Mouse (Mus musculus): ENCODE results near the gene Capn1. TPM values are rescaled to one million over a fixed set of nuclear protein-coding genes. Genes with fewer than 3 reads are reported as not detected.

Capn1 gene
- polyA plus RNA-seq, 1 experiment from 2014 or later, result 3.9 TPM

DNA sequence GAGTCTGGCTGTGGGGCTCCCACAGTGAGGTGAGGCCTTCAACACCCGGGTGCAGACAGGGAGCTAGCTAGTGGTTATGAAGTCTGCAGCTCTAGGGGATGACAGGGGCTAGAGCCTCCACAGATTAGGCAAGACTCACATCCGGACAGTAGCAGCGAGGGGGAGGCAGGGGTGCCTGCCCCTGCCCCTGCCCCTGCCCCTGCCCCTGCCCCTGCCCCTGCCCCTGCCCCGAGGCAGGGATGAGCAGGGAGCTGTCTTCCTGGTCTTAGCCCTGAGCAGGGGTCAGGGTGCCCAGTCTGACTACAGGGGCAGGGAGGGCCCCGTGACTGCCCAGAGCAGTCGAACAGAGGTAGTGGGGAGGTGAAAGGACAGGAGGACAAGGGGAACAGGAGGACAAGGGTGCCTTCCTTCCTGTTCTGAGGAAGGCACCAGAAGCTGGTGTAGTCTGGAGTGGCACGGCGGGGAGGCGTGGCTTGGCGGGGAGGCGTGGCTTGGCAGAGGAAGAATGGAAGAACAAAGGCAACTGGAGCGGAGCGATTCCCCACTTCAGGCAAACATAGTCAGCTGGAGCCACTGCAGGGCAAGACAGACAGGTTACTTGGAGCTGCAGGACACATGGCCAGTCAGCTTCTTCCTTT, 26.8 kb downstream of the Capn1 start:
- WGBS, result 9% methylated on average over 13 of the region's 13 CpGs
- Histone ChIP-seq H3K27me3 (ENCODE audit: control insufficient read depth, insufficient read depth, low read length) (no peaks in the 10 kb centered on the region), H3K27ac (ENCODE audit: low read depth, low read length) (no peak overlapping the region), H3K9me3 (ENCODE audit: control insufficient read depth, low read length) (no peaks in the 10 kb centered on the region), H3K4me3 (ENCODE audit: low read depth, low read length) (no peak overlapping the region), H3K36me3 (ENCODE audit: control insufficient read depth, insufficient read depth, low read length) (no peaks in the 10 kb centered on the region), H3K9ac (ENCODE audit: low read length) (peak overlapping the region; percentile 62), H3K4me1 (ENCODE audit: control insufficient read depth, insufficient read depth, low read length) (peaks cover 5% of the 10 kb centered on the region), H3K4me2 (peak overlapping the region; percentile 30)
- peak; percentile 97 for DNase-seq (ENCODE audit: low spot score, missing footprints)
- peak; percentile 79 for ATAC-seq (ENCODE audit: low FRiP score)

DNA sequence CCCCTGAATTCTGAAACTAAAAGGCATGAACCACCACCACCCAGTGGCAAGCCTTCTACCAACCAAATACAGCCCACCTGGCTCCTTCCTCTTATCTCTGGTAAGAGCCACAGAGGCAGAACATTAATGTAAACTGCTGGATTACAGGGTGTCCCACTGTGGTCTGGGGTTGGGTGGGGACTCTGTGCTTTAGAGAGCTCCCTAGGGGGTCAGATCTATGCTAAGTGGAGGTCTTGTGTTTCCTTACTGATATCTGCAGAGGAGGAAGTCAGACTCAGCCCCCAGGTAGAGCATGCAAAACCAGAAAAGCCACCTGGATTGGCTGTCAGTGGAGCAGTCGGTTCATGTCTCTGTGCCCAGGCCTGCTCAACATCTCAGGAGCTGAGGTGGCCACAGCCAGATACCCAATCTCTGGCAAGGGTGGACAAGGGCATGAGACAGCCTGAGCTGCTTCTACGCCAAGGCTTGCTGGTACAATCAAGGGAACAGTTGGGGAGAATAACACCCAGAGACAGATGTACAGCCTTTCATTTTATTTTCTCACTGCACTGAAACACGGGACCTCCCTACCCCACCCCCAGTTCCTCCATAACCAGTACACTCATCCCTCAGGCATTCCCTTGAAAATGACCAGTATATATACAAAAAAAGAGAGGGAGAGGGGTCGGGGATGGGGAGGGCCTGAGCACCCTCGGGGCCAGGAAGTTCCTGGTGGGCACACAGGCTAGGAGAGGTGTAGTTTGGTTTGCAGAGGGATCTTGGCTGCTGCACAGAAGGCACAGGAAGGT, 27.5 kb downstream of the Capn1 start:
- ATAC-seq (ENCODE audit: low FRiP score) (no peak), DNase-seq (ENCODE audit: low spot score, missing footprints) (no peak)
- H3K27ac ChIP-seq (ENCODE audit: low read depth, low read length), result no peak overlapping the region
- no peaks in the 10 kb centered on the region for H3K36me3 ChIP-seq (ENCODE audit: control insufficient read depth, insufficient read depth, low read length)
- H3K9me3 ChIP-seq (ENCODE audit: control insufficient read depth, low read length), result no peaks in the 10 kb centered on the region
- peak overlapping the region; percentile 62 for H3K9ac ChIP-seq (ENCODE audit: low read length)
- peaks cover 5% of the 10 kb centered on the region for H3K4me1 ChIP-seq (ENCODE audit: control insufficient read depth, insufficient read depth, low read length)
- no peak overlapping the region for H3K4me2 ChIP-seq
- WGBS, result 70% methylated on average over 5 of the region's 5 CpGs
- H3K27me3 ChIP-seq (ENCODE audit: control insufficient read depth, insufficient read depth, low read length), result no peaks in the 10 kb centered on the region
- no peak overlapping the region for H3K4me3 ChIP-seq (ENCODE audit: low read depth, low read length)

DNA sequence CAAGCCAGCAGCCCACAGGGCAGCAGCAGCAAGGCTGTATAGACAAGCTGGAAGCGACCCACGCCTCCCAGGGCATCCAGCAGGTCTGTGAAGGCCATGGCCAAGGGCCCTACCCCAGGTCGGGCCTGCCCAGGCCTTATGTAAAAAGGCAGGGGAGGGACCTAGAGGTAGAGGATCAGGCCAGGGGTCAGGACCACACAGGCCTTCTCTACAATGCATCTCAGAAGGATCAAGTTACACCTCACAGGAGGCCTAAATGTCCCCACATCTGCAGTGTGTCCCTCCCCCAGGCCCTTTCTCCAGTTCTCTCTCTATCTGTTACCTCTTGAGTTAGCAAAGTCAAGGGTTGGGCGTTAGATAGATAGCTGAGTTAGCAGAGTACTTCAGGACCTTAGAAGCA, 29.7 kb downstream of the Capn1 start, which contains the start of gene Slc22a20:
TSS of gene Slc22a20 (minus strand) at position 101 of the 400 bp plus-strand sequence.
- Histone ChIP-seq H3K4me3 (ENCODE audit: low read depth, low read length) (no peak within 1 kb of the TSS), H3K4me2 (no peak within 1 kb of the TSS), H3K27ac (ENCODE audit: low read depth, low read length) (no peak within 1 kb of the TSS), H3K36me3 (ENCODE audit: control insufficient read depth, insufficient read depth, low read length) (no peaks in the 10 kb centered on the region), H3K27me3 (ENCODE audit: control insufficient read depth, insufficient read depth, low read length) (no peaks in the 10 kb centered on the region), H3K9ac (ENCODE audit: low read length) (no peak within 1 kb of the TSS), H3K4me1 (ENCODE audit: control insufficient read depth, insufficient read depth, low read length) (peaks cover 5% of the 10 kb centered on the region), H3K9me3 (ENCODE audit: control insufficient read depth, low read length) (no peaks in the 10 kb centered on the region)
- ATAC-seq (ENCODE audit: low FRiP score) (no peak), DNase-seq (ENCODE audit: low spot score, missing footprints) (no peak)
- 52% methylated on average over 4 of the region's 4 CpGs for WGBS

DNA sequence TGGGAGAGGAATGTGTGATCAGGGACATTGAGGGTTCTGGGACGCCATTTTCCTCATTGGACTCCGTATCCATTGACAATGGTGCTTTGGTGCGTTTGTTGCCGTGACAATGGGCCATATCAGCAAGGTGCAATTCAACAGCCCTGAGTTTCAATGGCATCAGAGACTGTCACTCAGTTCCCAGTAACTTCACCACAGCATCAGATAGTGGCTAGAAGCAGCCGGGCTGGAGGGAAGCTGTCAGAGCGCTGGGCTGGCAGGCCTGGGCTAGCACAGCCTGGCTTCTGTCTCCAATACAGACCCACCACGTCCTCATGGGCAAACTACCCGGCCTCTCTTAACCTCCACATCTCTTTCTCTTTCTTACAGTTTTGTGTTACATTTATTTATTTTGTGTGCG, 35.2 kb downstream of the Capn1 start:
- Histone ChIP-seq H3K36me3 (ENCODE audit: control insufficient read depth, insufficient read depth, low read length) (no peaks in the 10 kb centered on the region), H3K9ac (ENCODE audit: low read length) (no peak overlapping the region), H3K9me3 (ENCODE audit: control insufficient read depth, low read length) (no peaks in the 10 kb centered on the region), H3K4me3 (ENCODE audit: low read depth, low read length) (no peak overlapping the region), H3K4me2 (no peak overlapping the region), H3K4me1 (ENCODE audit: control insufficient read depth, insufficient read depth, low read length) (no peaks in the 10 kb centered on the region), H3K27me3 (ENCODE audit: control insufficient read depth, insufficient read depth, low read length) (no peaks in the 10 kb centered on the region), H3K27ac (ENCODE audit: low read depth, low read length) (no peak overlapping the region)
- WGBS, result 86% methylated on average over 9 of the region's 9 CpGs
- DNase-seq (ENCODE audit: low spot score, missing footprints) (no peak), ATAC-seq (ENCODE audit: low FRiP score) (no peak)

DNA sequence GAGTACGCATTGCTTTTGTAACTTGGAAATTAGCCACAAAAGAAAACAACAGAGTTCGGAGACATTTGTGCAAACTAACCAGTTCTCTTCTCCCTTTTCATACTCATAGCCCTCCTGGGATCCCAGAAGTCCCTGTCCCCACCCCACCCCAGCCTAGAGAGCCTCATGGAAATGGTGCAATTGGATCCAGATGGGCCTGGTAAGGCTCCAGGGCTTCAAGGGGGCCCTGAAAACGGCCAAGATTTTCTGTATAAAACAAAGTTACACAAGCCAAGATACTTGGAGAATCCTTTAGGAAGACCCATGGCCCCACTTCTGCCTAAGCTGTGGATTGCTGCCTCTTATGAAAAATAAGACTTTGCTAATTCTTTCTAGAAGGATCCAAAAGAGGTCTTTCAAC, 38.0 kb downstream of the Capn1 start:
- H3K4me3 ChIP-seq (ENCODE audit: low read depth, low read length), result no peak overlapping the region
- no peak overlapping the region for H3K27ac ChIP-seq (ENCODE audit: low read depth, low read length)
- no peaks in the 10 kb centered on the region for H3K27me3 ChIP-seq (ENCODE audit: control insufficient read depth, insufficient read depth, low read length)
- no peaks in the 10 kb centered on the region for H3K4me1 ChIP-seq (ENCODE audit: control insufficient read depth, insufficient read depth, low read length)
- H3K4me2 ChIP-seq, result no peak overlapping the region
- no peak for ATAC-seq (ENCODE audit: low FRiP score)
- H3K9me3 ChIP-seq (ENCODE audit: control insufficient read depth, low read length), result no peaks in the 10 kb centered on the region
- no peak overlapping the region for H3K9ac ChIP-seq (ENCODE audit: low read length)
- H3K36me3 ChIP-seq (ENCODE audit: control insufficient read depth, insufficient read depth, low read length), result no peaks in the 10 kb centered on the region
- no peak for DNase-seq (ENCODE audit: low spot score, missing footprints)
- WGBS, result 77% methylated on average over 3 of the region's 3 CpGs

DNA sequence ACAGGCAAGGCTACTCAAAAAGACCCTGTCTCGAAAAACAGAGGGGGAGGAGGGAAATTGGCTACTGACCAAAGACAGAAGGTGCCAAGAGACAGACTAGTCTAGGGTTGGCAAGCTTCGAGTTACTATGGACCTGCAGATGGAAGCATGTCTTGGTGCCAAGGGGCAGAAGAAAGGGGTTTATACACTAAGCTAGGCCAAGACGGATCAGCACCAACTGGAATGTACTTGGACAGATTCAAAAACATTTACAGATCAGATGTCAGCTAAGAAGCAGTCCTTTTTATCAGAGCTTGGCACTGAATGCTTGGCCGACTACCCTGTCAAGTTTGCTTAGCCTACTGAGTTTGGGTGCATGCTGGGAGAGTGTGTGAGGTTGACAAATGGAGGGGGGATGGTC, 40.0 kb downstream of the Capn1 start:
- no peak for ATAC-seq (ENCODE audit: low FRiP score)
- 72% methylated on average over 4 of the region's 4 CpGs for WGBS
- H3K36me3 ChIP-seq (ENCODE audit: control insufficient read depth, insufficient read depth, low read length), result no peaks in the 10 kb centered on the region

DNA sequence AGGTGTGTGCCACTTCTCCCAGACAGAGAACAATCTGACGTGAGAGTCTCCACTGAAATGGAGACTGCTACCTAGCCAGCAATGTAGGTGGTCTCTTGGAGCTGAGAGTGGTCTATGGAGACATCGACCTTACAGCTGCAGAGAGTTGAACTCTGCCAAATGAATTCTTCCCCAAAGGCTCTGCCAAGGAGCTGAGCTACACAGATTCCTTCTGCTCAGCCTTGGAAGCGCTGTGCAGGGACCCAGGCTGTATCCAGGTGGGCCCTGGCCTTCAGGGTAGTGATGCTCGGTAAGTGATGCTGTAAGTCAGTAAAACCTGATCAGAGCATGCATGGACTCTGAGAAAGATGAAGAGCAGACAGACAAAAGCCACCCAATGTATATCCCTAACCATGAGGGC, 40.6 kb downstream of the Capn1 start:
- Histone ChIP-seq H3K4me3 (ENCODE audit: low read depth, low read length) (no peak overlapping the region), H3K9ac (ENCODE audit: low read length) (no peak overlapping the region), H3K4me1 (ENCODE audit: control insufficient read depth, insufficient read depth, low read length) (no peaks in the 10 kb centered on the region), H3K9me3 (ENCODE audit: control insufficient read depth, low read length) (no peaks in the 10 kb centered on the region), H3K36me3 (ENCODE audit: control insufficient read depth, insufficient read depth, low read length) (no peaks in the 10 kb centered on the region), H3K27ac (ENCODE audit: low read depth, low read length) (no peak overlapping the region), H3K27me3 (ENCODE audit: control insufficient read depth, insufficient read depth, low read length) (no peaks in the 10 kb centered on the region), H3K4me2 (no peak overlapping the region)
- no peak for ATAC-seq (ENCODE audit: low FRiP score)
- whole genome bisulfite sequencing, result 77% methylated on average over 4 of the region's 4 CpGs
- no peak for DNase-seq (ENCODE audit: low spot score, missing footprints)

More for the DNA sequence above, 40.0 kb downstream of the Capn1 start:
- H3K4me3 ChIP-seq (ENCODE audit: low read depth, low read length), result no peak overlapping the region
- H3K4me1 ChIP-seq (ENCODE audit: control insufficient read depth, insufficient read depth, low read length), result no peaks in the 10 kb centered on the region
- H3K4me2 ChIP-seq, result no peak overlapping the region
- H3K9ac ChIP-seq (ENCODE audit: low read length), result no peak overlapping the region
- H3K9me3 ChIP-seq (ENCODE audit: control insufficient read depth, low read length), result no peaks in the 10 kb centered on the region
- no peaks in the 10 kb centered on the region for H3K27me3 ChIP-seq (ENCODE audit: control insufficient read depth, insufficient read depth, low read length)
- no peak for DNase-seq (ENCODE audit: low spot score, missing footprints)
- H3K27ac ChIP-seq (ENCODE audit: low read depth, low read length), result no peak overlapping the region

DNA sequence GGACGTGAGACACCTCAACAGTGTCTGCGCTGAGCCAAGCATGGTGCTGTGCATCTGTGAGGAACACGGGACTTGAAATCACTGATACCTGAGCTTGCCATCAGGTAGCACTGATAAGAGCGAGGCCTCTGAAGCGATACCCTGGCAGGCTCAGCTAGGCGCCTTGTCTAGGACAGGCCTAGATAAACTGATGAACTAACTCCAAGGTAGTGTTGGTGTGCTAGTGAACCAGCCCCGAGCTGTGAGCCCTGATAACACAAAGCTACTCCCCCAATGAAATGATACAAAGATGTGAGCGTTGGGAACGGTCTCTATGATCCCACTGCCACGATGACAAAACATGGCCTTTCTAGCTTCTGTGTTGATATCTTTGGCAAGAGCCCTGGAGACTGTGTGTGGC, 48.0 kb downstream of the Capn1 start:
- Histone ChIP-seq H3K4me3 (ENCODE audit: low read depth, low read length) (no peak overlapping the region), H3K27me3 (ENCODE audit: control insufficient read depth, insufficient read depth, low read length) (no peaks in the 10 kb centered on the region), H3K9ac (ENCODE audit: low read length) (no peak overlapping the region), H3K4me1 (ENCODE audit: control insufficient read depth, insufficient read depth, low read length) (peaks cover 11% of the 10 kb centered on the region), H3K9me3 (ENCODE audit: control insufficient read depth, low read length) (no peaks in the 10 kb centered on the region), H3K36me3 (ENCODE audit: control insufficient read depth, insufficient read depth, low read length) (no peaks in the 10 kb centered on the region), H3K4me2 (no peak overlapping the region), H3K27ac (ENCODE audit: low read depth, low read length) (no peak overlapping the region)
- DNase-seq (ENCODE audit: low spot score, missing footprints), result peak; percentile 14
- no peak for ATAC-seq (ENCODE audit: low FRiP score)
- 91% methylated on average over 10 of the region's 10 CpGs for WGBS

DNA sequence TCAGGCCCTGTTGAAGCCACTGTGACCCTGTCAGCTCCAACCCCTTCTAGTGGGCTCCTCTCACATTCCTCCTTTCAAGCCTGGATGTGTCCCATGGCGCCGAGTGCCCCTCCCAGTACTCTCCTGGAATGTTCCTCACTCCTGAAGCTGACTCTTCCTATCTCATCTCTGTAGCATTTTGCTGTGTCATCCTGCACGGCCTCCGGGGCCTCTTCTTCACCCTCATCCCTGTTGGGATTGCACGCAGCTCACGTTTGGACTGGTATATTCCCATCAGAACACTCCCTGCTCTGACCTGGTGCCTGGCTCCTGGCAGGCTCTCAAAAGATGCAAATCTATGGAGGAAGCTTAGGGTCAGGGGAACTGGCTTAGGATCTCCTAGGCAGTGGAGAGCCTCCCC, 48.9 kb downstream of the Capn1 start:
- Histone ChIP-seq H3K4me1 (ENCODE audit: control insufficient read depth, insufficient read depth, low read length) (peaks cover 15% of the 10 kb centered on the region), H3K9me3 (ENCODE audit: control insufficient read depth, low read length) (no peaks in the 10 kb centered on the region), H3K27ac (ENCODE audit: low read depth, low read length) (no peak overlapping the region), H3K36me3 (ENCODE audit: control insufficient read depth, insufficient read depth, low read length) (no peaks in the 10 kb centered on the region), H3K4me2 (no peak overlapping the region), H3K27me3 (ENCODE audit: control insufficient read depth, insufficient read depth, low read length) (no peaks in the 10 kb centered on the region), H3K4me3 (ENCODE audit: low read depth, low read length) (no peak overlapping the region), H3K9ac (ENCODE audit: low read length) (peak overlapping the region; percentile 24; the same call in 1 of the 2 replicates)
- WGBS, result 70% methylated on average over 6 of the region's 6 CpGs
- no peak for ATAC-seq (ENCODE audit: low FRiP score)
- peak; percentile 33 for DNase-seq (ENCODE audit: low spot score, missing footprints)

Data from midbrain, embryonic 11.5 days (tissue).